Mouse (Mus musculus): ENCODE results near the gene Cdc34. TPM values are rescaled to one million over a fixed set of nuclear protein-coding genes. Genes with fewer than 3 reads are reported as not detected.

Cdc34 gene
- total RNA-seq, 1 experiment: 507 TPM

GRCm38 (mm10) chr10:79664131-79664665 lies 17.8 kb upstream of the Cdc34 start, which contains the start of gene Madcam1:
Gene Madcam1 (plus strand): TSS chr10:79664559.
- Histone ChIP-seq H3K4me3 (ENCODE audit: insufficient read depth in 1 of 2, low read depth in 1 of 2, low read length in 2 of 2, poor library complexity in 1 of 2, severe bottlenecking in 1 of 2) (peak within 1 kb of the TSS; percentile 43 to 54), H3K4me1 (ENCODE audit: control insufficient read depth in 2 of 2, insufficient read depth in 2 of 2, low read length in 2 of 2, poor library complexity in 1 of 2) (peaks cover 4 to 25% of the 10 kb centered on the region in 2 experiments; a peak in 3 of 4 replicates), H3K27ac (ENCODE audit: insufficient read depth, low read depth, low read length, poor library complexity, severe bottlenecking) (peak within 1 kb of the TSS; percentile 10; the same call in 1 of the 2 replicates), H3K9ac (ENCODE audit: insufficient read depth, low read depth, low read length, poor library complexity, severe bottlenecking) (peak within 1 kb of the TSS; percentile 13; the same call in 1 of the 2 replicates), H3K9me3 (ENCODE audit: control insufficient read depth, insufficient read depth, low read depth, low read length) (no peaks in the 10 kb centered on the region), H3K36me3 (ENCODE audit: control insufficient read depth, insufficient read depth, low read length, poor library complexity, severe bottlenecking) (no peaks in the 10 kb centered on the region)
- in situ Hi-C loops (cut with MboI; ENCODE audit: low sequenced_read_pairs in 2 of 2, unreplicated experiment in 2 of 2): no loop called here
- no peak for TF ChIP-seq ZNF384 (IDR thresholded peaks at IDR 0.05; ENCODE audit: low read depth, low read length)
- TF ChIP-seq MAFK (IDR thresholded peaks at IDR 0.05; ENCODE audit: insufficient read depth, low read depth, low read length): no peak
- no peak for TF ChIP-seq CHD2 (IDR thresholded peaks at IDR 0.05; ENCODE audit: low read depth, low read length)
- 0 out of 2 replicates have a peak, but pooled peaks have one; percentile 29 for TF ChIP-seq ZC3H11A (IDR thresholded peaks at IDR 0.05; ENCODE audit: borderline replicate concordance, low read depth, low read length)
- TF ChIP-seq HCFC1 (IDR thresholded peaks at IDR 0.05; ENCODE audit: borderline replicate concordance, insufficient read depth, low read length): peak; percentile 33; the same call in 1 of the 2 replicates
- peak; percentile 87 for DNase-seq (ENCODE audit: low read depth, low spot score)

GRCm38 (mm10) chr10:79665051-79665450 lies 16.9 kb upstream of the Cdc34 start:
- no peak overlapping the region for H3K27ac ChIP-seq (ENCODE audit: insufficient read depth, low read depth, low read length, poor library complexity, severe bottlenecking)
- no peak for TF ChIP-seq CHD2 (IDR thresholded peaks at IDR 0.05; ENCODE audit: low read depth, low read length)
- no peak for TF ChIP-seq MAFK (IDR thresholded peaks at IDR 0.05; ENCODE audit: insufficient read depth, low read depth, low read length)
- no peak for TF ChIP-seq ZNF384 (IDR thresholded peaks at IDR 0.05; ENCODE audit: low read depth, low read length)
- no peak for TF ChIP-seq HCFC1 (IDR thresholded peaks at IDR 0.05; ENCODE audit: borderline replicate concordance, insufficient read depth, low read length)
- no peak for TF ChIP-seq ZC3H11A (IDR thresholded peaks at IDR 0.05; ENCODE audit: borderline replicate concordance, low read depth, low read length)
- no peak for DNase-seq (ENCODE audit: low read depth, low spot score)
- no peak overlapping the region for H3K9ac ChIP-seq (ENCODE audit: insufficient read depth, low read depth, low read length, poor library complexity, severe bottlenecking)
- no peaks in the 10 kb centered on the region for H3K9me3 ChIP-seq (ENCODE audit: control insufficient read depth, insufficient read depth, low read depth, low read length)
- H3K36me3 ChIP-seq (ENCODE audit: control insufficient read depth, insufficient read depth, low read length, poor library complexity, severe bottlenecking): no peaks in the 10 kb centered on the region
- H3K4me3 ChIP-seq (ENCODE audit: insufficient read depth in 1 of 2, low read depth in 1 of 2, low read length in 2 of 2, poor library complexity in 1 of 2, severe bottlenecking in 1 of 2): peak overlapping the region in 1 of 2 experiments; percentile 43; a peak in 1 of 4 replicates
- in situ Hi-C loops (cut with MboI; ENCODE audit: low sequenced_read_pairs in 2 of 2, unreplicated experiment in 2 of 2): no loop called here
- H3K4me1 ChIP-seq (ENCODE audit: control insufficient read depth in 2 of 2, insufficient read depth in 2 of 2, low read length in 2 of 2, poor library complexity in 1 of 2): peaks cover 4 to 25% of the 10 kb centered on the region in 2 experiments; a peak in 3 of 4 replicates

DNA sequence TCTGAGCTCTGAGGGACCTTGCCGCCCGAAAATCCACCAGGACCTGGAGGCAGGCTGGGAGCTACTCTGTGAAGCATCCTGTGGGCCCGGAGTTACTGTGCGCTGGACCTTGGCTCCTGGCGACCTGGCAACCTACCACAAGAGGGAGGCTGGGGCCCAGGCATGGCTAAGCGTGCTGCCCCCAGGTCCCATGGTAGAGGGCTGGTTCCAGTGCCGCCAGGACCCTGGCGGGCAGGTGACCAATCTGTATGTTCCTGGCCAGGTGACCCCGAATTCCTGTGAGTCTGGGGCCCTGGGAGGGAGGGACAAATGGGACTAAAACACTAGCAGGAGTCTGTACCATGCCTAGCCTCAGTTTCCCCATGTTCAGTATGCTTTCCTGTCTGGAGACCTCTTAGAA lies 15.5 kb upstream of the Cdc34 start:
- Histone ChIP-seq H3K9ac (ENCODE audit: insufficient read depth, low read depth, low read length, poor library complexity, severe bottlenecking) (no peak overlapping the region), H3K4me3 (ENCODE audit: insufficient read depth in 1 of 2, low read depth in 1 of 2, low read length in 2 of 2, poor library complexity in 1 of 2, severe bottlenecking in 1 of 2) (no peak overlapping the region), H3K4me1 (ENCODE audit: control insufficient read depth in 2 of 2, insufficient read depth in 2 of 2, low read length in 2 of 2, poor library complexity in 1 of 2) (peaks cover 3 to 18% of the 10 kb centered on the region in 2 experiments; a peak in 3 of 4 replicates), H3K27ac (ENCODE audit: insufficient read depth, low read depth, low read length, poor library complexity, severe bottlenecking) (no peak overlapping the region), H3K9me3 (ENCODE audit: control insufficient read depth, insufficient read depth, low read depth, low read length) (no peaks in the 10 kb centered on the region), H3K36me3 (ENCODE audit: control insufficient read depth, insufficient read depth, low read length, poor library complexity, severe bottlenecking) (no peaks in the 10 kb centered on the region)
- DNase-seq (ENCODE audit: low read depth, low spot score): no peak
- TF ChIP-seq HCFC1 (IDR thresholded peaks at IDR 0.05; ENCODE audit: borderline replicate concordance, insufficient read depth, low read length) (no peak), ZC3H11A (IDR thresholded peaks at IDR 0.05; ENCODE audit: borderline replicate concordance, low read depth, low read length) (no peak), MAFK (IDR thresholded peaks at IDR 0.05; ENCODE audit: insufficient read depth, low read depth, low read length) (no peak), ZNF384 (IDR thresholded peaks at IDR 0.05; ENCODE audit: low read depth, low read length) (no peak), CHD2 (IDR thresholded peaks at IDR 0.05; ENCODE audit: low read depth, low read length) (no peak)
- in situ Hi-C loops (cut with MboI; ENCODE audit: low sequenced_read_pairs in 2 of 2, unreplicated experiment in 2 of 2): no loop called here

DNA sequence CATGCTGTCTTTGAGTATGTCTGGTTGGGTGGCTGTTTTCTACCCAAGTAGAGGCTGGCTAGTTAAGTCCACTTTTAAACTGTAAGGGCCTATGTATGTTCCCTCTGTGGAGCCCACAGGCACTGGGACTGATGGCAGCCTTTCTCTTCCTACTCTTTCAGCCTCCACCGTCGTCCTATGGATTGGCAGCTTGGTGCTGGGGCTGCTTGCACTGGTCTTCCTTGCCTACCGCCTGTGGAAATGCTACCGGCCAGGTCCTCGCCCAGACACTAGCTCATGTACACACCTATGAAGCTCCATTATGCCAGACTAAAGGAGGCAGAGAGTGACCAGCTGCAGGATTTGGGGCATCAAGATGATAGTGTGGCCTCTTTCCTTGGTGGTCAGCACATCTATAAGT lies 13.9 kb upstream of the Cdc34 start:
- Histone ChIP-seq H3K27ac (ENCODE audit: insufficient read depth, low read depth, low read length, poor library complexity, severe bottlenecking) (no peak overlapping the region), H3K4me3 (ENCODE audit: insufficient read depth in 1 of 2, low read depth in 1 of 2, low read length in 2 of 2, poor library complexity in 1 of 2, severe bottlenecking in 1 of 2) (no peak overlapping the region), H3K4me1 (ENCODE audit: control insufficient read depth in 2 of 2, insufficient read depth in 2 of 2, low read length in 2 of 2, poor library complexity in 1 of 2) (peaks cover 2 to 24% of the 10 kb centered on the region in 2 experiments; a peak in 3 of 4 replicates), H3K36me3 (ENCODE audit: control insufficient read depth, insufficient read depth, low read length, poor library complexity, severe bottlenecking) (no peaks in the 10 kb centered on the region), H3K9me3 (ENCODE audit: control insufficient read depth, insufficient read depth, low read depth, low read length) (no peaks in the 10 kb centered on the region), H3K9ac (ENCODE audit: insufficient read depth, low read depth, low read length, poor library complexity, severe bottlenecking) (no peak overlapping the region)
- TF ChIP-seq CHD2 (IDR thresholded peaks at IDR 0.05; ENCODE audit: low read depth, low read length): no peak
- TF ChIP-seq HCFC1 (IDR thresholded peaks at IDR 0.05; ENCODE audit: borderline replicate concordance, insufficient read depth, low read length): no peak
- TF ChIP-seq MAFK (IDR thresholded peaks at IDR 0.05; ENCODE audit: insufficient read depth, low read depth, low read length): no peak
- no peak for TF ChIP-seq ZC3H11A (IDR thresholded peaks at IDR 0.05; ENCODE audit: borderline replicate concordance, low read depth, low read length)
- TF ChIP-seq ZNF384 (IDR thresholded peaks at IDR 0.05; ENCODE audit: low read depth, low read length): no peak
- DNase-seq (ENCODE audit: low read depth, low spot score): no peak
- in situ Hi-C loops (cut with MboI; ENCODE audit: low sequenced_read_pairs in 2 of 2, unreplicated experiment in 2 of 2): no loop called here

All from ES-E14 (cell line).